Mouse (Mus musculus): ENCODE measurements at regions not wholly inside any gene's neighbourhood (a gene's known extent, or its start where the extent isn't known, plus 50 kb on each side); places are given as distances from the start of the nearest gene placed in this dataset.

DNA sequence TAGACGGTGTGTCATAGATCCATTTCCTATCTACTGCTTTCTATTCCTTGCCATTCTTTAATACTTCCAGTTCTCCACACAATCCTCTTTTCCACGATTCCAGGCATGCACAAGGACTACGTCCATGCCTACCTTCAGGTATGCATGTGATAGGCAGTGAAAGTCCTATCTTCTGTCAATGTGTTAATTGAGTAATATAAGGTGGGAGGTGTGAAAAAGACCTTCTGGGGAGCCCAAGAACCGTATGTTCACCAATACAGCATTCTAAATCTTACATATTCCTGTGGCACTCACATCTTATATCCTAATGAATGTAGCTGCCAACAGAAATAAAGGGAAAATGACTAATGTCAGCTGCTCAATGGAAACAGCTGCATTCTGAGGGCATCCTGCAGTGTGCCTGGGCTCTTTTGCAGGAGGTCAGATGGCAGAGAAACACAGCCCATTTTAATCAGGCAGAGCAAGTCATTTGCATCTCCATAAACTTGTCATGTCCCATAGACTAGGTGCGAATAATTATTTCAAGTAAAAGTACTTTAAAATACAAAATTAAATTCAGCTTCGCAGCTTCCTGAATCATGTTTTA is 224.1 kb upstream of the Cwc22 start:
- intact Hi-C loops (cut with DNase I): no loop called here
- DNase-seq: no peak

DNA sequence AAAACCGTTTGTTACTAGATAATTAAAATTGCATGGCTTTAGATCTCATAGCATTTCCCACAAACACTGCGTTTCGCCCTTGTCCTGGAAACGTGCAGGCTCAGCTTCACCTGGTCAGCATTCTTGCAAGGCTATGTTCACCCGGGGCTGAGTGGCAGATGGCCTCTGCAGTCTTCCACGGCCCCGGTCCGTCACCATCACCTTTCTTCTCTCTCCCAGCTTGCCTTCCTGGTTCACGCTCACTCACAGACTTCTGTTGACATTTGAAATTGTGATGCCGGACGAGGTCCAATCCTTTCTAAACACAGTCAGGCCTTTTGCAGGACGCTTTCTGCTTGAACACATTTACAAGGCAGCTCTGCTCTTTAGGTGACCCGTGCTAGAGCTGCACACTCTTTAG is 219.3 kb upstream of the Cwc22 start:
- DNase-seq: peak; percentile 11
- intact Hi-C loops (cut with DNase I): no loop called here

DNA sequence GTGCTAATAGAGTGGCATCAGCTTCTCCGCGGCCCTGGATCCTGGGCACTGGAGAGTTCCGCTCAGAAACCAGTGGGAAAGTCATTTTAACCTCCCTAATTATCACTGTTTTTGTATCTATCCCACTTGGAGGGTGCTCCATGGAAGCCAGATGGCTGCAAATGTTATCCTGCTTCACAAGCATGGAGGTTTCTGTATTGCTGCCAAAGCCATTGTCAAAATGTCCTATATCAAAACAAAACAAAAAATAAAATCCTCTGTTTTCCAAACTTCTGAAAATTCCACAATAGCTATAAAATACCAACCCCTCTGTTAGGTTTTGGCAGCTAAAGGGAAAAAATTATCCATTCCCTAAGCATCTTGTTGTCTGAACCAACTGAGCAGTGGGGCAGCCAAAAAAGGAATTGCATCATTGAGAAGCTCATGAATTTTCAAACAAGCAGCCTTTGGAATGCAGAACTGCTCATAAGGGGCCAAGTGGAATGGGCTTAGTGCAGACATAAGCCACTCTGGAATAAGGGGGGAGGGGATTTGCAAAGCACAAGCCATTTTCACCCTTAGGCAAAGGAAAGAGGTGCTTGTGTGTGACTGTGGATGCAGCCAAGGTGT is 213.8 kb upstream of the Cwc22 start:
- DNase-seq: peak; percentile 41
- intact Hi-C loops (cut with DNase I): no loop called here

DNA sequence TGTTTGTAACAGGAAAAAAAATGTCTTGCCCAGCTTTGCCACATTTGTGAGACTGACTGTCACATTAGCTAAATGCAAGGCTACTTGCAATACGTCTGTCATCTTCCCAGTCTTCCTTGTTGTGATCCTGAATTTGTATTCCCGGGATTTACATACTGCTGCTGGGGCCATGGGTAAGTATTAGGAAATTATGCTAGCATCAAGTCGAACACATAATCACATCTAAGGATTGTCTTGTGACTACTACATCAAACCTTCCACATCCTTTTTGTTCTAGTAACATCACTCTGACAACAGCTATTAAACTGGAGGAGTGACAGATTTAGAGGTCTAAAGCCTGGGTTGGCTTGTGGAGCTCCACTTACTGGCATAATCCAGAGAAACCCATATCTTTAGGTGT is 164.2 kb upstream of the Cwc22 start:
- no peak for DNase-seq
- intact Hi-C loops (cut with DNase I): no loop called here

DNA sequence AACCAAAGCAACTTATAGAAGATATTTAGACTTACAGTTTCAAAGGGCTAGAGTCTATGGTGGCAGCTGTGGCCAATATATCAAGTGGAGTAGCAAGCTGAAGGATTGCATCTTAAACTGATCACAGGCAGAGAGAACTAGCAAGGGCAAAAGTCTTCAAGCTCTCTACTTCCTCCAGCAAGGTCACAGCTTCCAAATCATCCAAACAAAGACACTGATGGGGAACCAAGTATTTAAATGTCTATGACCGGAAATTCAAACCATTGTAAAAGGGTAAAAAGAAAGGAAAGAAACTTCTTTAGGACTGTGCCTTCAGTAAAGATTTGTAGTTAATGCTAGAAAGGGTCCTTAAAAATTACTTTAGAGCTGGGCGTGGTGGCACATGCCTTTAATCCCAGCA is 149.4 kb upstream of the Cwc22 start:
- intact Hi-C loops (cut with DNase I): no loop called here

DNA sequence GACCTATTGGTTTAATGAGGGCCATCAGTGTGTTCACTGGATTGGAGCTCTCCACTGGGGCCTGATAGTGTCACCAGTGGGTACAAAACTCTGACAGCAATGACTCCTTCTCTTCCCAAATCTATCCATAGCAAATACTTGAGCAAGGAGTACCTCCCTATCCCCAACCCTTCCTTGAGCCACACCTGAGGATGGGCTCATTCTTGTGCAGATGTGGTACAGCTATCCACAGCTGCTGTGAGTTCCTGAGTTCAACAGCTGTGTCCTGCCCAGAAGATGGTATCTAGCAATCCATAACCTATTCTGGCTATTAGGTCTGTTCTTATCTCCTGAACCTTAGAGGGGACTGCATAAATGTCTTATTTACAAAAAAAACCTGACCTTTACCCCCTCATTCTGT is 148.7 kb upstream of the Cwc22 start:
- no peak for DNase-seq
- intact Hi-C loops (cut with DNase I): no loop called here

More for the DNA sequence above, 149.4 kb upstream of the Cwc22 start:
- DNase-seq: no peak

DNA sequence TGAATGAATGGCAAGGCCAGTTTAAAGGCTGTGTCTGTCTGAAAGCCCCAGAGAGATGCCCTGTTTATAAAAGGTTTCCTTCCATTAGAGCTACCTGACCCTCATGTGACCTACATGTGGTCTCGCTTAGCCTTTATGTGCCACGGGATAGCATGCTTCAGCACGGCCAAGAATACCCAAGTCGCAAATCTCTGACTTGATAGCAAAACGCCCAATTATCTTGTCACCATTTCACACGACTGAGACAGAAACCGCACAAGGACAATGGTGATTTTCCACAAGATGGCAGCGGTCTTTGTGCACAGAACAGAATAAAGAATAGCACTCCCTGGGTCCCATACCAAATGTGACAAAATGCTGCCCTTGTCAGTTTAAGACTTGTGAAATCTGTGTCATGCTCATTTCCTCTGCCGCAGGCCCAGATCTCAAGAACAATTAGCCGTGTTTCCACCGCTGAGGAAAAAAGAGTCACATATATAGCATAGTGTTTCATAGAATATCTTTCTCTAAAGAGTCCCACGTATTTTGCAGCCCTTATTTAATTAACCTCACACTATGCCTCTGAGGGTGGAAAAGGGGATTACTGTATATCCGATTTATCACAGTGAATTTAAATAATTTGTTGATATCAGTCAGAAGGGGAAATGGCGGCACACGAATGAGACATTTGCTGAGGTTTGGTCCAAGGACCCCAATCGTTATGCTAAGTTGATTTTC is 118.3 kb upstream of the Cwc22 start:
- DNase-seq: no peak
- intact Hi-C loops (cut with DNase I): no loop called here

DNA sequence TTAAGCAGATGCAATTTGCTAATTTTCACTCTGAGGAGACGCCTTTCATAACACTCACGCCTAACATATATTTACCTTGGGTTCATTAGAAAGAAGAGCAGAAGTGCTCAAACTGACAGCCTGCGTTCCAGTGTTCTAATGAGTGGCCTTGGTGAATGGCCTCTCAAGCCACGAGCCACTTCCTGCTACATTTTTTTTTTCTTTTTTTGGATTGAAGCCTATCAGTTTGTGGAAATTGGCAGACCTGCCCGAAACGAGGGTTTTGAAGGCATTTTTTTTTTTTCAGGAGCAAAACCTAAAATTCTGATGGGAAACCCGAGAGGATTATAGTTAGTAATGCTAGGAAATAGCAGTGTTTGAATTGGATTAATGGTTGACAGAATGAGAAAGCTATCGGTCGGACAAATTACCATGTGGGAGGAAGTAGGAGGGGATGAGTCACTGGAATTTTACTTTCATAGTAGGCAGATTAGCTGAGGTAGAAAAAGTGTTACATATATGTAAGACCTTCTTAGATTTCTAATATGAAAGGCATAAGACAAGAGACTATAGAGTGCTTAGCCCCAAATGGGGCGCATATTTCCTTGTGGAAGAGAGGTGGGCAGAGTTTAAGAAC is 113.7 kb upstream of the Cwc22 start:
- intact Hi-C loops (cut with DNase I): no loop called here

DNA sequence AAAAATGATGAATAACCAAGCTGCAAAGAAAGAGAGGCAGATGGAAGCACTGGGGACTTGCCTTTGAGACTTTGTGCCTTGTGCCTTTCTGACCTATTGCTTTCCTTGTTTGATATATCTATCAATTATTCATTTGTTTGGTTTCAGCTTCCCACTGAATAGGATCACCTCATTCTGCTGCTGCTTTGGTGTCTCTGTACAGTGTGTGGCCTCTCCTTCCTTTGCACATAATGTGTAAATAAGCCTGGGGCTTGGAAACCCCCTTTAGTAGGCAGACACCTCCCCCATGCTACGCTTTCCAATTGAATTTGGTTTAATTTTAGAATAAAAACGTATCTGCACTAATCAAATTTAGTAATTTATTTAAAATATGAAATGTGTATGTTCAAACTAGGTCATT is 112.8 kb upstream of the Cwc22 start:
- intact Hi-C loops (cut with DNase I): no loop called here
- DNase-seq: no peak

More for the DNA sequence above, 113.7 kb upstream of the Cwc22 start:
- no peak for DNase-seq

DNA sequence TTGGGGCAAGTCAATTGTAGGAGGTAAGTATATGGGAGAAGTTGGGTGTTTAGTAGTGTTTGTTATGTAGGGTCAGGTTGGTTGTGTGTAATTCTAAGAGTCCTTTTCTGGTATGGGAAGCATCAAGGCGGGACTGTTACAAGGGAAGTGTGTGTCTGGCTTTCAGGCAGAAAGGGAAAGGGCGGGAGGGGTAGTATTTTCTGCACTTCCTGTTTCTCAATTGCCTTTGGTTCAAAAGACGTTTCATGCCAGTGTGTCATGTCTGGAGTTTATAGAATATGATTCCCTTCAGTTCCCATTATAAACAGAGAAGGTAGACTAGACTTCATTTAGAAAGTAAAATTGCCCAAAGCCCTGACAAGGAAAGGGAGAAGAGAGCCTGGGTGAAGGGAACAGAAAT is 107.7 kb upstream of the Cwc22 start:
- intact Hi-C loops (cut with DNase I): no loop called here
- DNase-seq: no peak

DNA sequence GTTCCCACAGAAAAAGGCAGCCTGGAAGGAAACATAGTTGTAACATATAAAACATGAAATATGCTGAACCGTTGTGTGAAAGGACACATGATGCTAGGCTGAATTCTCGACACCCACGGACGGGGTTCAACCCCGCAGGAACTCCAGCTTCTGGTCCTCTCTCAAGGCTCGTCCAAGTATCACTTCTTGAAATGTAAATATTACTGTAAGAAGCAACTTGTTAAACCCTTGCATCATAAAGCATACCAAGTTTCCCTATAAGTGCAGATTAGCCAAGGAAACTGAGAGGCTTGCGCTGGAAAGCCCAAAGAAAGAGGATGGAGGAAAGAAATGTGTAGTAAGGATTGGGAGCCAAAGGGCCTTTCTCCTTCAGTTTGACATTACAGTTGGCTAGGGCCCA is 104.4 kb upstream of the Cwc22 start:
- DNase-seq: no peak
- intact Hi-C loops (cut with DNase I): no loop called here

DNA sequence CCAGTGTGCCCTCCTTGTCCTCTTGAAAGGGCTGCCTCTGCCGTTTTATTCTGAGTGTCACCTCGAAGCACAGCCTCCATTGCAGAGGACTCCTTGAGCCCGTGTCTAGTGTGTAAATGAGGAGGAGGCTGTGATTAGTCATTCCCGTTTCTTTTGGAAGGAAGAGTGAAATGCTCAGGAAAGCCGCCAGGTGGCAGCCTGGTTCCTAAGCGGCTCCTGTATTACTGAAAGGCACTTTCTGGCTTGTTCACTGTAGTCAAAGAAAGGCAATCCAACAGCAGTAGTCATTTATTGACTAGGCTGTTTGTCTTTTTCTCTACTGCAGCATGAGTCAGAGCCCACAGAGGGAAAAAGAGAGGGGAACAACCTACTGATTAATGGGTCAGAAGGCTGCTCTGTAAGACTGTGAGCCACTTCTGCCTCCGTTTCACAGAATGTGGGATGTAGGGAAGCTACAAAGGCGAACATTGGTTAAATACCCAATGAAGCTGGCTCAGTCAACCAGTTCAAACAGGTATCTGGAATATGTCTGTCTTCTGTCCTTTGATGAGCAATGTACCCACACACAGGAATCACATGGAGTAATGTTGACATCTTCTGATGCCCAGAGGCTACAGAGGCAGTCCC is 103.2 kb upstream of the Cwc22 start:
- DNase-seq: peak; percentile 86
- intact Hi-C loops (cut with DNase I): loop anchor here (2.0 to 10.0 kb wide), 4 partner anchors 819 to 1448 kb away; partner anchors contain the start of gene Ube2e3

DNA sequence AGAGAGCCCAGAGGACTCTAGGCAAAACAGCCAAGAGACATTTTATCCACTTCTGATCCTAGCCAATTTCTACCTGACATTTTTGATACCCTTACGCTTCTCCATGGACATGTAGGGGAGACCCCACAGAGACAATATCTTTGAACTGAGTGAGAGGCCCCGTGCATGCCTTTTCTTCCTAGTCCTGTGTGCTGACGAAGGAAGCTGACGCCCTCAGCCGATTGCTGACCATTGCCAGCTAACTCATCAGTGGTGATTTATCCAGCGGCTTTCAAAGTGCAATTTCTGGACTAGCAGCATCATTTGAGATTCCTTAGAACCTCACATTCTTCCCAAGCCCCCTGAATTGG is 102.5 kb upstream of the Cwc22 start:
- DNase-seq: no peak
- intact Hi-C loops (cut with DNase I): loop anchor here (2.0 to 10.0 kb wide), 4 partner anchors 820 to 1449 kb away; partner anchors contain the start of gene Ube2e3

DNA sequence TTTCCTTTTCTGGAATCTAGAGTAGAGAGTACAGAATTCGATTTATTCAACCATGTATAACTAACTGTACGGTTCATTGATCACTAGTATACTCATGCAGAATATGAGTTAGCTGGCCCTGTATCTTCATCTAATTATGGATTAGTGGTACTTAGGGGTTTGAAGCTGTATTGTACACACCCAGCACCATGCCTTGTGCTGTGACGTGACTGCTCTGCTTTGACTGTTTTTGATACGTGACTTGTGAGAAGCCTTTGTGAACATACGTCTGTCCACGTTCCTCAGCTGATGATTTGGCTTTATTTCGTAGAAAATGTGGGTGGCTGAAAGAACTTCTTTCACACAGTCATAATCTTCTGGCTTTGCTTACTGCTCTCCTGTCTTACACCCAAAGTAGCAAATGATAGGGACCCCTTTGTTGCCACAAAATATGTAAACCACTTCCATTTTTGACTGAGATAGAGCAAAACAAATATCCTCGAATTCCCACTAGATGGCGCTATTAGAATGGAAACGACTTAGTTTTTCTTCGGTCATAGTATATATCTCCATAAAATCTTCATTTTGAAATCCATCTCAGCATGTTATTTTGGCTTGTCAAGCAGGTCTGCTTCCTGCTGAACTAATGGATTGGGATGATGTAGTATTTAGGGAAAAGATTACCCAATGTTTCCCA is 102.0 kb upstream of the Cwc22 start:
- DNase-seq: no peak
- intact Hi-C loops (cut with DNase I): loop anchor here (2.0 to 10.0 kb wide), 4 partner anchors 821 to 1449 kb away; partner anchors contain the start of gene Ube2e3

DNA sequence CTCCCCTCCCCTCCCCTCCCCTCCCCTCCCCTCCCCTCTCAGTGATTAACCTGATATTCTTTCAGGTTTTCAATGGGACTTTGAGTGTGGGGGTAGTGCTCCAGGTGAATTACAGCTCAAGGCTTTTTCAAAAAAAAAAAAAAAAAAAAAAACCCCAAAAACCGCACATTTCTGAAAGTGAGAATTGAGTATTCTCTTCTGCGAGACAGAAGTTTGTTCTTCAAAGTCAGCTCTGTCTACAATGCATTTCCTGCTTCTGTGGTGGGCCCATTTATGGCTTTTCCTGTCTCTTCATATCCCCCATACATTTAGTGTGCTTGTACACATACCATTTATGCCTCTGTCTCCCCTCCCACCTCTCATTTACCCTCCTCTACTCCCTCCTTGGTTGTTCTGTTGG is 81.1 kb upstream of the Cwc22 start:
- DNase-seq: no peak
- intact Hi-C loops (cut with DNase I): no loop called here

DNA sequence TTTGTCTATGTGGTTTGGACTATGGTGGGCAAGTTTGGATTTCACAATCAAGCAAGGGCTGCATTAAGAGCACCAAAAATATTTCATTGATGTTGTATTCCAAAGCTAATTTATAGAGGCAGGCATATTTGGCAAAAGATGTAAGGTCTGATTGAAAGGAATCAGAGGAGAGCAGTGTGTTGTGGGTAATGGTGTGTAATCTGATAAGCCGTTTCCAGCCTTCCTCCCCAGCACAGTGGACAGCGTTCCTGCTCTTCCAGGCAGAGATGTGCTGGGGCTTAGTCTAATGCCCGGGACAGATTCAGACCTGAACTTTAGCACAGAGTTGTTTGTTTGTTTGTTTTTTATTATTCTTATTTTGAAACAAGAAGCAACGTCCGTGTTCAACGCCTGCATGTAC is 80.6 kb upstream of the Cwc22 start:
- intact Hi-C loops (cut with DNase I): no loop called here
- no peak for DNase-seq

DNA sequence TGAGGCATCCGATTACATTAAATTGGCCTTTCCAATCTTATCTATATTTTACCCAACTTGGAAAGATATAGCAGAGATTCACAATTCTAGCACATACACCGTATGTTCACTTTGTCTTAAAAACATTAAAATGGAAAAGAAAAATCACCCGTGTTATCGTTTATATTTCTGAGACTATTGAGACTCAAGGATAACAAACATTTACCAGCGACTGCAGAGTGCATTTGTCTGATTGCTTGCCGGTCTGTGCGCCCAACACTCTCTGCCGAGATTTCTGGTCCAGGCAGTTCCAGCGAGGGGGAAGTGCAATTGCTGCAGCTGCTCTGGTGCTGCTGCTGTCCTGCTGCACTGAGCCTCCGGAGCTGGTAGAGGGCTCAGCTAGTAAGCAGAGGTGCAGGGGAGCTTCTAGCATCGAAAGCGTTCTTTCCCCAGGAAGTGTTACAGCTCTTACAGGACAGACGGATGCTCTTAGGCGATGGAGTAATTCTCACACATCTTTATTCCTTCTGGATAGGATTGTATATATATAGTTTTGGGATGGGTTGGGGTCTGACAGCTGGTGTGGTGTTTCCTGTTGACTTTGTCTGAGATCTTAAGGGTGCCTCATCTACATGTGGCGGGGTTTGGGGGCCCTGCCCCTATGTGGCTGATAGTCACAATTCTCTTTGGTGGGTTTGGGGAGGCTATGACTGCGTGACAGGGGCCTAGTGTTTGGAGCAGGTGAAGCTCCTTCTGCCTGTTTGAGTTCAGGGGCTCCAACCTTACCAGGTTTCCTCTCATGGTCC is 79.7 kb upstream of the Cwc22 start:
- intact Hi-C loops (cut with DNase I): no loop called here
- no peak for DNase-seq

DNA sequence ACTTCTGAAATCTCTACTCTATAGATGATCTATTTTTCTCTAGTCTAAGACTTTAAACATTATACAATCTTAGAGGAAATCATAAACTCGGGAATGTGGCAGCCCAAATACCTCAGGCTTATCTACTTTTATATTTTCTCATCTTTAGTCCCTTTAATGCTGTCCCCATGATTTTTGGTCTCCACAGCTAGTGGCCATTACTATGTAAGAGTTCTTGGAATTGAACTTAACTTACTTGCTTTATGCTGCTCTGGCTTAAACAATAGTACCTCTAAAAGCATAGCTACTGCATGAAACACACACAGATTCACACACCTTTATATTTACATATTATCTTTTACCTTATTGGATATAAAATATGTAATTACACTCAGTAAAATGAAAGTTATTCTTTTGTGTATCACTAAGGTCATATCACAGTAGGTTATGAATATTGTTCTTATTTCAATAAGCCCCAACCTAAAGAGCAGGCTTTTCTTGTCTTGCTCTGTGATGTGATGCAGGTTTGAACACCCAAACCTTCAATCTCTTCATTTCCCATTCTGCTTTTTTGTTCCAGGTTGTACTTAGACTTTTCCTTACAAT is 78.9 kb upstream of the Cwc22 start:
- intact Hi-C loops (cut with DNase I): no loop called here

DNA sequence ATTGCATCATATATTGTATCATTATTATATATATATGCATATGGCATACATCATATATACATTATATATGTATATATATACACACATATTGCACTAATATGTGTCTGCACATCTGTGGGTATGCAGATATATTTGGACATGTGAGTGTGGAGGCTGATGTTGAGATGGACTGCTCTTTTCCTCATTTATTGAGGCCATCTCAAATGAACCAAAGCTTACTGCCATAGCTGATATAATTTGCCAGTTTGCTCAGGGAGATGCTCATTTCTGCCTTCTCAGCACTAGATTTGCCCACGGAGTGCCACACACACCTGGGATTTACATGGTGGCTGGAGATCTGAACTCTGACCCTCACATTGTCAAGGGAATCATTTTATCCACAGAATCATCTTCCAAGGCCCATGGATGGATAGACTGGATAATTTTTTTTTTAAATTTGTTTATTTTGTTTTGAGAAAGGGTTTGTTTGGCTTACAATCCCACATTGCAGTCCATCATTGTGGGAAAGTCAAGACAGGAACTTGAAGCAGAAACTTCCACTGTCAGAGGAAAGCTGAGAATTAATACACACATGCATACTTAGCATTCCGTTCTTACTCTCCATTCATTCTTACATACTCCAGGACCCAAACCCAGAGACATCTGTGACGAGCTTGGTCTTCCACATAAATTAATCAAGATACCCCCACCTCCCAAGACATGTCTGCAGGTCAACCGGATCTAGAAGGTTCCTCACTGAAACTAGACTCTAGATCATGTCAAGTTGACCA is 77.9 kb upstream of the Cwc22 start:
- intact Hi-C loops (cut with DNase I): no loop called here
- no peak for DNase-seq

More for the DNA sequence above, 78.9 kb upstream of the Cwc22 start:
- DNase-seq: no peak

Measured in left cerebral cortex, postnatal 4 days (tissue).